Mouse (Mus musculus): ENCODE measurements around the gene Ccdc9b. TPM values are rescaled to one million over a fixed set of nuclear protein-coding genes. Genes with fewer than 3 reads are reported as not detected.

The Ccdc9b gene
- polyA plus RNA-seq, 1 experiment: 9.3 TPM

GRCm38 (mm10) chr2:118778418-118778817 lies 16.0 kb upstream of the Ccdc9b start:
- Histone ChIP-seq H3K79me3 (ENCODE audit: low read depth) (no peaks in the 10 kb centered on the region), H3K36me3 (ENCODE audit: control insufficient read depth, insufficient read depth) (no peaks in the 10 kb centered on the region), H3K79me2 (ENCODE audit: control insufficient read depth, insufficient read depth) (no peaks in the 10 kb centered on the region), H3K4me3 (ENCODE audit: insufficient read depth, poor library complexity, severe bottlenecking) (no peak overlapping the region), H3ac (ENCODE audit: control insufficient read depth, insufficient read length, low read depth) (no peak overlapping the region), H3K27me3 (ENCODE audit: control insufficient read depth, insufficient read depth, insufficient read length) (no peaks in the 10 kb centered on the region)
- TF ChIP-seq USF1 (IDR thresholded peaks at IDR 0.05; ENCODE audit: low read depth) (no peak), MYOG (IDR thresholded peaks at IDR 0.05; ENCODE audit: control insufficient read depth, extremely low read depth, insufficient read length) (no peak), FOSL1 (IDR thresholded peaks at IDR 0.05; ENCODE audit: insufficient read depth, low read length, poor library complexity, severe bottlenecking) (no peak), CEBPB (IDR thresholded peaks at IDR 0.05; ENCODE audit: low read depth) (no peak), MAX (IDR thresholded peaks at IDR 0.05) (no peak), CTCF (IDR thresholded peaks at IDR 0.05; ENCODE audit: control insufficient read depth, insufficient read depth, insufficient read length) (no peak), MYOD1 (IDR thresholded peaks at IDR 0.05; ENCODE audit: control insufficient read depth, insufficient read length, low read depth) (no peak)

DNA sequence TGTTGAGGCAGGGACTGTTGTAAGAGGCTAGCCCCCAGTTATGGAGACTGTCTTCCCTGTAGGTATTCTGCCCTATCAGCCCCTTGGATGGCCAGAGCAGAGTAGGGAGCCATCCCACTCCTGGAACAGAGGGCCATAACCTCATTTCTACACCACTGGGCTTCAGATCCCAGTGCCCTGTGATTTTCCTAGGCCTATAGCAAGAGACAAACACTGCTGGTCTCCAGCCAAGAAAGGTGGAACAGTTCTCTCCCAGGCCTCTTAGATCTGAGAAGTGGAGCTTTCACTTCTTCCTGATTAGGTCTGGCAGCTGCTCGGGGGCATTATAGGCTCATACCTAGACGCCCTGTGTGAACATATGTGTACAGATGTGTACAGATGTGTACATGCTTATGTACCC lies 13.8 kb upstream of the Ccdc9b start:
- Histone ChIP-seq H3K4me3 (ENCODE audit: insufficient read depth, poor library complexity, severe bottlenecking) (no peak overlapping the region), H3ac (ENCODE audit: control insufficient read depth, insufficient read length, low read depth) (no peak overlapping the region), H3K79me2 (ENCODE audit: control insufficient read depth, insufficient read depth) (no peaks in the 10 kb centered on the region), H3K79me3 (ENCODE audit: low read depth) (no peaks in the 10 kb centered on the region), H3K36me3 (ENCODE audit: control insufficient read depth, insufficient read depth) (no peaks in the 10 kb centered on the region), H3K27me3 (ENCODE audit: control insufficient read depth, insufficient read depth, insufficient read length) (no peaks in the 10 kb centered on the region)
- TF ChIP-seq MYOD1 (IDR thresholded peaks at IDR 0.05; ENCODE audit: control insufficient read depth, insufficient read length, low read depth) (no peak), FOSL1 (IDR thresholded peaks at IDR 0.05; ENCODE audit: insufficient read depth, low read length, poor library complexity, severe bottlenecking) (no peak), USF1 (IDR thresholded peaks at IDR 0.05; ENCODE audit: low read depth) (no peak), MYOG (IDR thresholded peaks at IDR 0.05; ENCODE audit: control insufficient read depth, extremely low read depth, insufficient read length) (no peak), MAX (IDR thresholded peaks at IDR 0.05) (no peak), CTCF (IDR thresholded peaks at IDR 0.05; ENCODE audit: control insufficient read depth, insufficient read depth, insufficient read length) (no peak), CEBPB (IDR thresholded peaks at IDR 0.05; ENCODE audit: low read depth) (no peak)

GRCm38 (mm10) chr2:118775846-118776245 lies 13.4 kb upstream of the Ccdc9b start:
- Histone ChIP-seq H3K27me3 (ENCODE audit: control insufficient read depth, insufficient read depth, insufficient read length) (no peaks in the 10 kb centered on the region), H3K4me3 (ENCODE audit: insufficient read depth, poor library complexity, severe bottlenecking) (no peak overlapping the region), H3K79me2 (ENCODE audit: control insufficient read depth, insufficient read depth) (no peaks in the 10 kb centered on the region), H3ac (ENCODE audit: control insufficient read depth, insufficient read length, low read depth) (no peak overlapping the region), H3K79me3 (ENCODE audit: low read depth) (no peaks in the 10 kb centered on the region), H3K36me3 (ENCODE audit: control insufficient read depth, insufficient read depth) (no peaks in the 10 kb centered on the region)
- TF ChIP-seq FOSL1 (IDR thresholded peaks at IDR 0.05; ENCODE audit: insufficient read depth, low read length, poor library complexity, severe bottlenecking): no peak
- no peak for TF ChIP-seq MYOG (IDR thresholded peaks at IDR 0.05; ENCODE audit: control insufficient read depth, extremely low read depth, insufficient read length)
- TF ChIP-seq USF1 (IDR thresholded peaks at IDR 0.05; ENCODE audit: low read depth): no peak
- TF ChIP-seq MYOD1 (IDR thresholded peaks at IDR 0.05; ENCODE audit: control insufficient read depth, insufficient read length, low read depth): no peak
- no peak for TF ChIP-seq MAX (IDR thresholded peaks at IDR 0.05)
- no peak for TF ChIP-seq CEBPB (IDR thresholded peaks at IDR 0.05; ENCODE audit: low read depth)
- no peak for TF ChIP-seq CTCF (IDR thresholded peaks at IDR 0.05; ENCODE audit: control insufficient read depth, insufficient read depth, insufficient read length)

DNA sequence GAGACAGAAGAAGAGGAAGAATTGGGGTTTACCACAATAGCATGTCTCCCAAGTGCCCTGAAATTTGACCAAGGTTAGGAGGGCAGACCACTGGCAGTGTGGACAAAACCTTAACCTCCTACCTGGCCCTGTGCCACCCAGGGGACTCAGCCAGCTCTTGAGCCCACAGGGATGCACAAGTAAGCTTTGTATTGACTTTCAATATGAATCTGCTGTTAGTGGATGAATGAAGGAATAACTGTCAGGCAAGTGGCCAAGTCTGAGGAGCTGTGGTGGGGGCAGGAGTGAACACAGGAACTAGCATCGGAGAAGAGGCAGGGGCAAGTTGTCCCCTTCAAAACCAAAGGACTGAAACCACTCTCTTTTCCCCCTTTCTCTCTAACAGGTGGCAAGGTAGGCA lies 12.9 kb upstream of the Ccdc9b start:
- H3ac ChIP-seq (ENCODE audit: control insufficient read depth, insufficient read length, low read depth): no peak overlapping the region
- no peaks in the 10 kb centered on the region for H3K27me3 ChIP-seq (ENCODE audit: control insufficient read depth, insufficient read depth, insufficient read length)
- no peaks in the 10 kb centered on the region for H3K79me3 ChIP-seq (ENCODE audit: low read depth)
- no peaks in the 10 kb centered on the region for H3K79me2 ChIP-seq (ENCODE audit: control insufficient read depth, insufficient read depth)
- H3K36me3 ChIP-seq (ENCODE audit: control insufficient read depth, insufficient read depth): no peaks in the 10 kb centered on the region
- no peak overlapping the region for H3K4me3 ChIP-seq (ENCODE audit: insufficient read depth, poor library complexity, severe bottlenecking)
- TF ChIP-seq MYOG (IDR thresholded peaks at IDR 0.05; ENCODE audit: control insufficient read depth, extremely low read depth, insufficient read length) (no peak), MAX (IDR thresholded peaks at IDR 0.05) (no peak), USF1 (IDR thresholded peaks at IDR 0.05; ENCODE audit: low read depth) (no peak), CTCF (IDR thresholded peaks at IDR 0.05; ENCODE audit: control insufficient read depth, insufficient read depth, insufficient read length) (no peak), CEBPB (IDR thresholded peaks at IDR 0.05; ENCODE audit: low read depth) (no peak), FOSL1 (IDR thresholded peaks at IDR 0.05; ENCODE audit: insufficient read depth, low read length, poor library complexity, severe bottlenecking) (no peak), MYOD1 (IDR thresholded peaks at IDR 0.05; ENCODE audit: control insufficient read depth, insufficient read length, low read depth) (no peak)

DNA sequence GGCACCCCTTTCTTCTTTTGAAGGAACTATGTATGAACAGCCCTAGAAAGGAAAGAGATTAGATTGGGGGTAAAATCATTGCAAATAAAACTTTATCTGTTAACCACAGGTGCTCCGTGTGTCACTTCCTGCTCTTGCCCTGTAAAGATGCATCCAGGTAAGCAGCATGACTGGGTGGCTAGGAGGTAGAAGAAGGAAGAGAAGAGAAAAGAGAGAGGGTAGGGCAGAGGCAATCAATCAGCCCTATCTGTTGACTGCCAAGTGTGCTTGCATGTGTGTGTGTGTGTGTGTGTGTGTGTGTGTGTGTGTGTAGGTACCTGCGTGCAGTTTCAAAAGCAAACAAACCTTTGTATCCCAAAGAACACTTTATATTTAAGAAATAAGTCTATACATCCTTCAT lies 12.1 kb upstream of the Ccdc9b start:
- no peak overlapping the region for H3K4me3 ChIP-seq (ENCODE audit: insufficient read depth, poor library complexity, severe bottlenecking)
- H3K27me3 ChIP-seq (ENCODE audit: control insufficient read depth, insufficient read depth, insufficient read length): no peaks in the 10 kb centered on the region
- no peaks in the 10 kb centered on the region for H3K36me3 ChIP-seq (ENCODE audit: control insufficient read depth, insufficient read depth)
- TF ChIP-seq CTCF (IDR thresholded peaks at IDR 0.05; ENCODE audit: control insufficient read depth, insufficient read depth, insufficient read length): no peak
- TF ChIP-seq MYOD1 (IDR thresholded peaks at IDR 0.05; ENCODE audit: control insufficient read depth, insufficient read length, low read depth): no peak
- no peak for TF ChIP-seq MAX (IDR thresholded peaks at IDR 0.05)
- TF ChIP-seq FOSL1 (IDR thresholded peaks at IDR 0.05; ENCODE audit: insufficient read depth, low read length, poor library complexity, severe bottlenecking): no peak
- TF ChIP-seq MYOG (IDR thresholded peaks at IDR 0.05; ENCODE audit: control insufficient read depth, extremely low read depth, insufficient read length): no peak
- TF ChIP-seq CEBPB (IDR thresholded peaks at IDR 0.05; ENCODE audit: low read depth): no peak
- no peak for TF ChIP-seq USF1 (IDR thresholded peaks at IDR 0.05; ENCODE audit: low read depth)
- no peaks in the 10 kb centered on the region for H3K79me2 ChIP-seq (ENCODE audit: control insufficient read depth, insufficient read depth)
- no peak overlapping the region for H3ac ChIP-seq (ENCODE audit: control insufficient read depth, insufficient read length, low read depth)
- no peaks in the 10 kb centered on the region for H3K79me3 ChIP-seq (ENCODE audit: low read depth)
